Mouse (Mus musculus) megakaryocyte, embryonic 14.5 days (primary cell): ENCODE measurements around the gene Cd160.

Source experiments
- FLI1 ChIP-seq: IDR thresholded peaks from 2 replicates; pipeline ENCODE4 v1.6.1; 2012; ENCODE audit warnings: low read length, inconsistent platforms, mixed read lengths
- GATA1 ChIP-seq: IDR thresholded peaks from 3 replicates; pipeline ENCODE4 v1.6.1; 2012; ENCODE audit warnings: mixed read lengths, low read length, inconsistent platforms, borderline replicate concordance

DNA sequence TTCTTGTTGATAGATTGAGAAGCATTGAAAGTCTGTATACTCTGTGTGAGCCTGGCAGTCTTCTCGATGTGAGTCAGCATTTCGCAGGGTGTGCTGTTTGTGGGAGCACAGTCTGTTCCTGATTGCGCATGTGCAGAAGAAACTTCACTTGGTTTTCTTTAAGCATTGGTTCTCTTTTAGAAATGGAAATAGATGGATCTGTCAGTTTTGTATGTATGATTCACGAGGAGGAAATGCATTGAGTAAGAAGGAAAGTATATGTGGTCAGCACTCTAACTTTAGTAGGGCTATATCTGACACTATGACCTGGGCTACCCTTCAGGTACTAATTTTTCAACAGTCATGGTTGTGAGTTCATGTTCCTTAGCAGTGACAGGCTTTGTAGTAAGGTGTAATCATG, 69.5 kb downstream of the Cd160 start:
- TF ChIP-seq FLI1 (no peak), GATA1 (no peak)
